Mouse (Mus musculus): ENCODE data around the gene Sp100. TPM values are rescaled to one million over a fixed set of nuclear protein-coding genes. Genes with fewer than 3 reads are reported as not detected.

Sp100 gene
- polyA plus RNA-seq, 1 experiment from 2014 or later: 6.2 TPM

DNA sequence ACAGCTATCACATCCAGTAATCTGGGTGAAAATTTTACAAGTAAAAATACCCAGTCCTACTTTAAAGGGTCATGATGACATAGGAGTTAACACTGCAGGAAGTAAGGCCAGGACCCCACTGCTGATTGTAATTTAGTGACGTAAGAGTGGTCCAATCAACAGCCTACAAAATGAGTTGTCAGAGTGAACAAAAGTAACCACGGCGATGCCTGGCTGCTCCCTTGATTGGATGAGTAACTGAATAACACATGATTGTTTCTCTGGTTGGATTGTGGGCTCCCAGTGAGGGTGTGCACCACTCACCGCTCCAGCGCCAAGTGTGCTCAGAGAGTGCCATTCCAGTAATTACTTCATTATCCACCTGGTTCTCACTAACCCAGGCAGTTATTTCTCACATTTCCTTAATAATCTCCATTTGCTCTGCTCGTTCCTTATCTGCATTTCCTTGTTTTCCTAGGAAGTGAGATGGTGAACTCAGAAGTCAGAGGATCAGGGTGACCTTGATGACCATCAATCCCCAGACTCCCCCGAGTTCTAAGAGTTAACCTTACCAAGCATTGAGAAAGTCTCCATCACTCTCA is 66.7 kb downstream of the Sp100 start:
- 64% methylated on average over 7 of the region's 7 CpGs for WGBS (ENCODE audit: insufficient replicate concordance)
- ATAC-seq (ENCODE audit: low read depth): no peak
- Histone ChIP-seq H3K9ac (ENCODE audit: low read depth, low read length) (no peak overlapping the region), H3K27me3 (ENCODE audit: control insufficient read depth, insufficient read depth, low read depth, low read length) (no peaks in the 10 kb centered on the region), H3K4me3 (ENCODE audit: low read depth, low read length) (no peak overlapping the region), H3K36me3 (ENCODE audit: control insufficient read depth, insufficient read depth) (no peaks in the 10 kb centered on the region), H3K4me1 (ENCODE audit: control insufficient read depth, low read depth, low read length) (no peaks in the 10 kb centered on the region), H3K27ac (ENCODE audit: low read length) (no peak overlapping the region), H3K4me2 (ENCODE audit: low read depth, low read length) (no peak overlapping the region), H3K9me3 (replicated peaks; ENCODE audit: control insufficient read depth, low read length) (no peaks in the 10 kb centered on the region)

DNA sequence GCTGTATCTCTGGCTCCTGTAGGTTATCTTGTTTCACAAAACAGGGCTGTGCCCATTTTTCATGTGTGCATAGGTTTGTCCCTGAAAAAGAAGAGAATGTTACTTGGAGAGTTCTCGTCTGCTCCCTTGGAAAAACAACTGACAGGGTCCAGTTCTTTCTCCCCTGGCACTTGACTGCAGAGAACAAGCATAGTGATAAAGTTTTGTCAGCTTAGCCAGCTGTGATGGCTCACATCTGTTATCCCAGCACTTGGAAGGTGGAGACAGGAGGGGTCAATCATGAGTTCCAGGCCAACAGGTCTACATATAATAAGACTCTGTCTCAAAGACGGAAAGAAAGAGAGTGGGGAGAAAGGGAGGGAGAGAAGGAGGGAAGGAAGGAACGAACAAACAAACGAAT is 69.3 kb downstream of the Sp100 start:
- H3K4me1 ChIP-seq (ENCODE audit: control insufficient read depth, low read depth, low read length): no peaks in the 10 kb centered on the region
- H3K4me3 ChIP-seq (ENCODE audit: low read depth, low read length): no peak overlapping the region
- no peak overlapping the region for H3K4me2 ChIP-seq (ENCODE audit: low read depth, low read length)
- no peak overlapping the region for H3K27ac ChIP-seq (ENCODE audit: low read length)
- 63% methylated on average over 4 of the region's 4 CpGs for WGBS (ENCODE audit: insufficient replicate concordance)
- H3K9ac ChIP-seq (ENCODE audit: low read depth, low read length): no peak overlapping the region
- no peaks in the 10 kb centered on the region for H3K36me3 ChIP-seq (ENCODE audit: control insufficient read depth, insufficient read depth)
- ATAC-seq (ENCODE audit: low read depth): no peak
- H3K27me3 ChIP-seq (ENCODE audit: control insufficient read depth, insufficient read depth, low read depth, low read length): no peaks in the 10 kb centered on the region
- H3K9me3 ChIP-seq (replicated peaks; ENCODE audit: control insufficient read depth, low read length): no peaks in the 10 kb centered on the region

DNA sequence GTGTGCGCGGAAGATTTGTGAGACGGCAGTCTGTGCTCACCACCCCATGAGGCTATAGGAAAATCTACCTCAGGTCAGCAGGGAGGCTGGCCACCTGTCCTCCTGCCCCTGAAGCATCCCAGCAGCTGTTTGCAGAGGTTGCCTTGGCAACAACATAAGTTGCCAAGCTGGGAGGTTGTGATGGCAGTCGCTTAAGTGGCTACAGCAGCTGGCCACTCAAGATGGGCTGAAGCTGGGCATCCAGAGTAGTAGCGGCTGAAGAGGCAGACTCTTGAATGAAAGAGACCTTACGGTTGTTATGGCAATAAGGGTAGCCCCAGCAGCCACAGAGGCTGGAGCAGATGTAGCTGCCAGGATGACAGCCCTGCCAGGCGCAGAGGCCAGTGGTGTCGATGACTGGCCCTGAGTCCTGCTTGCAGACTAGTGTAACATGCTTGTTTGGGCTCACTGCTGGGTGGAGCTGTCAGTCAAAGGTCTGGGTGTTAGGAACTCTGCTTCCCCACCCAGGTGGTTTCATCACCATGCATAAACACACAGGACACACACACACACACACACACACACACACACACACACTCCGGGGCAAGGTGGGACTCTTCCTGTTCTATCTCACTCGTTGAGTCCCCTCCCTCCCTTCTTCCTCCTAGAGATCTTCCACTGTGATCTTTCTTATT is 70.6 kb downstream of the Sp100 start:
- no peaks in the 10 kb centered on the region for H3K4me1 ChIP-seq (ENCODE audit: control insufficient read depth, low read depth, low read length)
- no peaks in the 10 kb centered on the region for H3K36me3 ChIP-seq (ENCODE audit: control insufficient read depth, insufficient read depth)
- WGBS (ENCODE audit: insufficient replicate concordance): 70% methylated on average over 10 of the region's 10 CpGs
- no peak overlapping the region for H3K9ac ChIP-seq (ENCODE audit: low read depth, low read length)
- no peak overlapping the region for H3K4me3 ChIP-seq (ENCODE audit: low read depth, low read length)
- H3K27ac ChIP-seq (ENCODE audit: low read length): no peak overlapping the region
- H3K9me3 ChIP-seq (replicated peaks; ENCODE audit: control insufficient read depth, low read length): no peaks in the 10 kb centered on the region
- H3K27me3 ChIP-seq (ENCODE audit: control insufficient read depth, insufficient read depth, low read depth, low read length): no peaks in the 10 kb centered on the region
- no peak overlapping the region for H3K4me2 ChIP-seq (ENCODE audit: low read depth, low read length)
- no peak for ATAC-seq (ENCODE audit: low read depth)

DNA sequence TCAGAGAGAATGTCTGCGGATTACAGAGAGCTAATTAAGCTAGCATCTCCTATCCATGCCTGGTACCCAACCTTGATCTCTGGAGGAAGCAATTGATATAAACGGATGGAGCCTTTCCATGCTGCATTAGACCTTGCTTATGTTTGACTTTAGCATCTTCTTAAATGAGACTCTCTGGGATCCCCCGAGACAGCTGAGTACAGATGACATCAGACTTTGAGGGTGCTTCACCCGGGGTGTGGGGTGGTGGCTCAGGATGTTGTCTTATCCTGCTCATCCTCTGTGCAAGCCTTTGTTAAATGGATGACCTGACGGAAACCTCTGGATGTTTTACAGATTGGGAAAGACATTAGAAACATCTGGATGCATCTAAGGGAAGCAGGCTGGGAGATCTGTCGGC is 80.7 kb downstream of the Sp100 start:
- 66% methylated on average over 6 of the region's 6 CpGs for WGBS (ENCODE audit: insufficient replicate concordance)
- no peaks in the 10 kb centered on the region for H3K9me3 ChIP-seq (replicated peaks; ENCODE audit: control insufficient read depth, low read length)
- H3K4me1 ChIP-seq (ENCODE audit: control insufficient read depth, low read depth, low read length): no peaks in the 10 kb centered on the region
- no peaks in the 10 kb centered on the region for H3K36me3 ChIP-seq (ENCODE audit: control insufficient read depth, insufficient read depth)
- no peak overlapping the region for H3K4me2 ChIP-seq (ENCODE audit: low read depth, low read length)
- no peak overlapping the region for H3K27ac ChIP-seq (ENCODE audit: low read length)
- ATAC-seq (ENCODE audit: low read depth): no peak
- H3K27me3 ChIP-seq (ENCODE audit: control insufficient read depth, insufficient read depth, low read depth, low read length): no peaks in the 10 kb centered on the region
- H3K4me3 ChIP-seq (ENCODE audit: low read depth, low read length): no peak overlapping the region
- no peak overlapping the region for H3K9ac ChIP-seq (ENCODE audit: low read depth, low read length)

- Histone ChIP-seq H3K27ac (ENCODE audit: low read length) (0 out of 2 replicates have a peak overlapping the region, but pooled peaks have one; percentile 21), H3K9ac (ENCODE audit: low read depth, low read length) (no peak overlapping the region), H3K27me3 (ENCODE audit: control insufficient read depth, insufficient read depth, low read depth, low read length) (no peaks in the 10 kb centered on the region), H3K4me2 (ENCODE audit: low read depth, low read length) (no peak overlapping the region), H3K4me1 (ENCODE audit: control insufficient read depth, low read depth, low read length) (no peaks in the 10 kb centered on the region; the same call in 1 of the 2 replicates), H3K4me3 (ENCODE audit: low read depth, low read length) (no peak overlapping the region), H3K9me3 (replicated peaks; ENCODE audit: control insufficient read depth, low read length) (no peaks in the 10 kb centered on the region), H3K36me3 (ENCODE audit: control insufficient read depth, insufficient read depth) (no peaks in the 10 kb centered on the region)
- ATAC-seq (ENCODE audit: low read depth): no peak
- WGBS (ENCODE audit: insufficient replicate concordance): 46% methylated on average over 3 of the region's 3 CpGs
Measured at GRCm38 (mm10) chr1:85732581-85732980, 82.8 kb downstream of the Sp100 start.

- Histone ChIP-seq H3K4me2 (ENCODE audit: low read depth, low read length) (no peak overlapping the region), H3K4me1 (ENCODE audit: control insufficient read depth, low read depth, low read length) (no peaks in the 10 kb centered on the region; the same call in 1 of the 2 replicates), H3K4me3 (ENCODE audit: low read depth, low read length) (no peak overlapping the region; the same call in 1 of the 2 replicates), H3K36me3 (ENCODE audit: control insufficient read depth, insufficient read depth) (no peaks in the 10 kb centered on the region), H3K9me3 (replicated peaks; ENCODE audit: control insufficient read depth, low read length) (no peaks in the 10 kb centered on the region), H3K9ac (ENCODE audit: low read depth, low read length) (no peak overlapping the region), H3K27me3 (ENCODE audit: control insufficient read depth, insufficient read depth, low read depth, low read length) (no peaks in the 10 kb centered on the region), H3K27ac (ENCODE audit: low read length) (peak overlapping the region; percentile 29; the same call in 1 of the 2 replicates)
- WGBS (ENCODE audit: insufficient replicate concordance): 52% methylated on average over 1 of the region's 1 CpGs
- ATAC-seq (ENCODE audit: low read depth): no peak
Measured at GRCm38 (mm10) chr1:85734511-85734910, 84.7 kb downstream of the Sp100 start.

GRCm38 (mm10) chr1:85735463-85736123 is 85.8 kb downstream of the Sp100 start:
- no peaks in the 10 kb centered on the region for H3K36me3 ChIP-seq (ENCODE audit: control insufficient read depth, insufficient read depth)
- H3K27ac ChIP-seq (ENCODE audit: low read length): peak overlapping the region; percentile 81
- peak; percentile 84 for ATAC-seq (ENCODE audit: low read depth)
- H3K9ac ChIP-seq (ENCODE audit: low read depth, low read length): peak overlapping the region; percentile 50
- H3K4me1 ChIP-seq (ENCODE audit: control insufficient read depth, low read depth, low read length): no peaks in the 10 kb centered on the region; the same call in 1 of the 2 replicates
- peak overlapping the region; percentile 64 for H3K4me2 ChIP-seq (ENCODE audit: low read depth, low read length)
- H3K4me3 ChIP-seq (ENCODE audit: low read depth, low read length): peak overlapping the region; percentile 55
- H3K27me3 ChIP-seq (ENCODE audit: control insufficient read depth, insufficient read depth, low read depth, low read length): no peaks in the 10 kb centered on the region
- WGBS (ENCODE audit: insufficient replicate concordance): 20% methylated on average over 13 of the region's 13 CpGs
- no peaks in the 10 kb centered on the region for H3K9me3 ChIP-seq (replicated peaks; ENCODE audit: control insufficient read depth, low read length)

- H3K27ac ChIP-seq (ENCODE audit: low read length): peak overlapping the region; percentile 81
- no peaks in the 10 kb centered on the region for H3K9me3 ChIP-seq (replicated peaks; ENCODE audit: control insufficient read depth, low read length)
- H3K9ac ChIP-seq (ENCODE audit: low read depth, low read length): peak overlapping the region; percentile 50
- H3K36me3 ChIP-seq (ENCODE audit: control insufficient read depth, insufficient read depth): no peaks in the 10 kb centered on the region
- H3K4me2 ChIP-seq (ENCODE audit: low read depth, low read length): peak overlapping the region; percentile 64
- H3K4me1 ChIP-seq (ENCODE audit: control insufficient read depth, low read depth, low read length): no peaks in the 10 kb centered on the region; the same call in 1 of the 2 replicates
- H3K4me3 ChIP-seq (ENCODE audit: low read depth, low read length): peak overlapping the region; percentile 55
- ATAC-seq (ENCODE audit: low read depth): peak; percentile 49
- H3K27me3 ChIP-seq (ENCODE audit: control insufficient read depth, insufficient read depth, low read depth, low read length): no peaks in the 10 kb centered on the region
- WGBS (ENCODE audit: insufficient replicate concordance): 24% methylated on average over 18 of the region's 18 CpGs
Measured at GRCm38 (mm10) chr1:85736355-85737184, 86.8 kb downstream of the Sp100 start.

Data from liver, embryonic 16.5 days (tissue).